Mouse (Mus musculus) layer of hippocampus, adult 2 months (tissue): ENCODE results near the gene Irf1. TPM values are rescaled to one million over a fixed set of nuclear protein-coding genes. Genes with fewer than 3 reads are reported as not detected.

Experiments used
- DNase-seq, 2 experiments: peaks; one replicate each; pipeline ENCODE4 v3.0.0; 2022; ENCODE audit warnings: low spot score in 2 of 2
- H3K27ac ChIP-seq: fragments of 200-600 bp; 2 replicates; pipeline ENCODE4 v1.8.1; 2022
- H3K4me3 ChIP-seq: fragments of 200-600 bp; 2 replicates; pipeline ENCODE4 v1.8.1; 2022; ENCODE audit warnings: mild to moderate bottlenecking
- CTCF ChIP-seq: fragments of 200-600 bp; conservative IDR thresholded peaks from 2 replicates; pipeline ENCODE4 v1.8.1; 2022; ENCODE audit warnings: antibody characterized with exemption, mild to moderate bottlenecking, moderate library complexity
- total RNA-seq, 2 experiments: library from RNA; stranded (reverse); gene quantifications; 2 replicates each; pipeline ENCODE4 v1.2.3; 2021

Irf1 gene
- total RNA-seq, 2 experiments from 2014 or later: 9.0 to 12.4 TPM

GRCm38 (mm10) chr11:53795813-53796212 lies 26.0 kb downstream of the Irf1 start:
- Histone ChIP-seq H3K27ac (no peak overlapping the region), H3K4me3 (no peak overlapping the region)
- no peak for TF ChIP-seq CTCF
- DNase-seq: no peak

DNA sequence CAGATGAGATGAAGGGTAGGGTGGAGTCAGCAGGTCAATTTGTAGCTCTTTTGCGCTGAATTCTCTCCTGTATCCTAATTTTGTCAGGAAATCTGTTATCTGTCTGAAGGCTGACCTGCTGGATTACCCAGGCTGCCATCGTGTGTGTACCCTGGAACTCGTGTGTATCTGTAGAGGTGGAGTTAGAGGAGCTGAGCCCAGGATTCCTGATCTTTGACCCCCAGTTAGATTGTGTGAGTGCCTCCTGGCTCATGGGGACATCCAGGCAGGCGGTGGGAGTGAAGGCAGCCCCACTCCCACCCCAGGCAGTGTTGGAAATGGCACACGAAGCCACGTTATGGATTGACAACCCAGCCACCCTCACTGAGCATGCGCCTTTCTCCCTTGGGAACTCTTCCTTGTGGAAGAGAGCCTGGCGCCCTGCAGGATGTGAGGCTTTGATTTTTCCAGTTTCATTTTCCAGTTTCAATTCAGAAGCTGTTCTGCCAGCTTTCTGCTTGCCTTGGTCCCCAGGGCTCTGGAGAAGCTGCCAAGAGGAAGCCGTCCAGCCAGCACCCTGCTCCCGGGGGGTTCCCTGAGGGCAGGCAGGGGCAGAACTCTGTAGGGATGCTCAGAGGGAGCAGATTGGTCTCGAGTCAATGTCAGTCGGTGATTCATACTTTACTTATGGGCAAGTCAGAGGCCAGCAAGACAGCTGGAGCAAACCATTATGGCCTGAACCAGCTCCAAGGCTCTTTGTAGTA lies 26.8 kb downstream of the Irf1 start:
- DNase-seq: peak; percentile 14 to 29

DNA sequence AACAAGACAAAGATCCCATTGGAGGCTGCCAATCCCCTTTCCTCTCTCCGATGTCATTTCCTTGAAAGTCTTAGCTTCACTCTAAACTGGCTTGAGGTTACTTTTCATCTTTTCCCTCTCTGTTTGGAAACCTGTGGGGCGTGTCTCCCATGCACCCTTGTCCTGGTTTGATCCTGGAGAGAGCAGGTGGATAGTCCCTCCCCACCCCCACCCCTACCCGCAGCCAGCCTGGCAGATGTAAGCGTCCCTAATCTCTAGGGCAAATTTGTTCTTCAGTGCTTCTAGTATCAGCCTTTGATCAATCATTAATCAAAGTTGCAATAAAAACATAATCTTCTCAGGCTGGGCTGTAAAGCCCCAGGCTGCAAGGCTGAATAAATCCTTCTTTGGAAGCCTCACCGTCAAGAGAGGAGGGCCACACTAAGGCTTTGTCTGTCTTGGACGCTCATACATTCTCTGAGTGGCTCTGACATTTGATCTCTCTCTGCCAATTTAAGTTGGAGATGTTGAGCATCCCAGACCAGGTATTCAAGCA lies 27.6 kb downstream of the Irf1 start:
- H3K27ac ChIP-seq: peak overlapping the region; percentile 85; the same call in 1 of the 2 replicates
- DNase-seq: no peak
- TF ChIP-seq CTCF: no peak
- H3K4me3 ChIP-seq: no peak overlapping the region

More for the DNA sequence above, 26.8 kb downstream of the Irf1 start:
- TF ChIP-seq CTCF: no peak
- Histone ChIP-seq H3K27ac (peak overlapping the region; percentile 85), H3K4me3 (no peak overlapping the region; the same call in 1 of the 2 replicates)

DNA sequence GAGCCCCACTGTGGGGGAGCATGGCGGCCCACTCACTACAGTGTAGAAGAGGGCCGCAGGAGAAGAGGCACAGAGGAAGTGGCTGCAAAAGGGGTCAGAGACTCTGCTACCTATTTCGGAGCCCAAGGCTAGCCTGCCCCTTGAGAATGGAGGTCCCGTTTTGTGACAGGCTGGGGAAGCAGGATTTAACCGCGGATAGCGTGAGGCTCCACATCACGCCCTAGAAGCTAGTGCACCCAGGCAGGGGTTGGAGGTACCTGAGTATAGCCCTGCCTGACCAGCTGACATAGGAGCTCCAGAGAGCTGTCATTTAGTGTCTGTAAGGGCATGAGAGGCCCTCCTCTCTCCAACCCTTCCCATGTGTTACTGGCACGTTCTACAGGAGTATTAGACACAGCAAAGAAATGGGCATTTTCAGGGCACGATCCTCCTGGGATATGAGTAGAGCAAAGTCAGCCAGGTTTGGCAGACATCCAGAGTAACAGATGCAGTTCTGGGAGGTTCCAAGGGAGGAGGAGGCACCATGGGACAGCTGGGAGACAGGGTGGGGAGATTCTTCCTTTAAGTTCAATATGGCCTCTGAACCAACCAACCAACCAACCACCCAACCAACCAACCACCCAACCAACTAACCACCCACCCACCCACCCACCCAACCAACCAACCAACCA lies 28.4 kb downstream of the Irf1 start:
- Histone ChIP-seq H3K27ac (peak overlapping the region; percentile 23; the same call in 1 of the 2 replicates), H3K4me3 (no peak overlapping the region)
- peak in 1 of 2 experiments; percentile 31 for DNase-seq
- TF ChIP-seq CTCF: no peak

- Histone ChIP-seq H3K27ac (no peak overlapping the region), H3K4me3 (no peak overlapping the region)
- no peak for TF ChIP-seq CTCF
- DNase-seq: no peak
These were observed 30.2 kb downstream of the Irf1 start for GRCm38 (mm10) chr11:53800036-53800435.

- H3K27ac ChIP-seq: no peak overlapping the region
- no peak for DNase-seq
- no peak for TF ChIP-seq CTCF
- no peak overlapping the region for H3K4me3 ChIP-seq
These were observed 31.2 kb downstream of the Irf1 start for GRCm38 (mm10) chr11:53800975-53801374.

GRCm38 (mm10) chr11:53803093-53803492 lies 33.3 kb downstream of the Irf1 start:
- Histone ChIP-seq H3K27ac (no peak overlapping the region), H3K4me3 (no peak overlapping the region)
- TF ChIP-seq CTCF: no peak
- no peak for DNase-seq

- TF ChIP-seq CTCF: no peak
- no peak overlapping the region for H3K4me3 ChIP-seq
- DNase-seq: no peak
- no peak overlapping the region for H3K27ac ChIP-seq
These were observed 33.7 kb downstream of the Irf1 start for GRCm38 (mm10) chr11:53803494-53803893.

GRCm38 (mm10) chr11:53804569-53805344 lies 34.9 kb downstream of the Irf1 start:
- no peak for DNase-seq
- TF ChIP-seq CTCF: no peak

DNA sequence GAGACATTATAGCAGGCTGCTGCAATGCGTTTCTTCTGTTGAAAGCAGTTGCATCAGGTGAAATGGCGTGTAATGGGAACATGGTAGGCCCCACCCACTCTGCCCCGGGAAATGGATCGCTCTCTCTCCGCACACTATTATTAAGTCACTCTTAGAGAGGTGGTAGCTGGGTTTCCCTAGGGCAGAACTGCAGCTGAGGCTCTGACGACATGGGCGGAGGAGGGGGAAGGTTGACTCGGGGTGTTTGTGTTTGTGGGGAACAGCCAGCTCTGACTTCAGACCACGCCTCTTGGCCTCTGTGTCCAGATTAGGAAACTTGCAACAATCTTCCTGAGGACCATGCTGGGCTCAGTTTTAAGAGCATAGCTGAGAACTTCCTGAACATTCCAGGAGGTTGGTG lies 36.0 kb downstream of the Irf1 start:
- Histone ChIP-seq H3K27ac (no peak overlapping the region), H3K4me3 (no peak overlapping the region)
- TF ChIP-seq CTCF: no peak
- no peak for DNase-seq

More at GRCm38 (mm10) chr11:53804569-53805344, 34.9 kb downstream of the Irf1 start:
- Histone ChIP-seq H3K27ac (no peak overlapping the region), H3K4me3 (no peak overlapping the region)

GRCm38 (mm10) chr11:53809354-53809753 lies 39.5 kb downstream of the Irf1 start:
- no peak for DNase-seq
- TF ChIP-seq CTCF: no peak
- no peak overlapping the region for H3K4me3 ChIP-seq

DNA sequence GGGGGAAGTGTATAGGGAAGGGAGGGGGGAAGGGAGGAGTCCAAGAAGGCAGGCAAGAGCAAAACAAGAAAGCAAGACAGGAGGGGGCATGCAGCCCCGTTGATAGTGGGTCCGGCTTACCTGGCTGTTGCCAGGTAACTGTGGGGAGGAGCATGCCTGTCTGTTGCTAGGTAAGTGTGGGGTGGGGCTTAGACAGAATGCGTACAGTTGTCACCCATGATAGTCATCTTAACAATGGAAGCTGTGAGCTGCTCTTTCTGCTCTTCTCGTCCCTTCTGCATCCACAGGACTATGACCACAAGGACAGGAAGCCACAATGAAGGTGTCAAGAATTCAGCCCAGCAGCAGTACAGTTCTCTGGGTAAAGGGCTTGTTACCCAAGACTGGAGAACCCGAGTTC lies 40.3 kb downstream of the Irf1 start:
- no peak overlapping the region for H3K27ac ChIP-seq
- DNase-seq: no peak
- no peak for TF ChIP-seq CTCF
- no peak overlapping the region for H3K4me3 ChIP-seq

More at GRCm38 (mm10) chr11:53809354-53809753, 39.5 kb downstream of the Irf1 start:
- no peak overlapping the region for H3K27ac ChIP-seq

DNA sequence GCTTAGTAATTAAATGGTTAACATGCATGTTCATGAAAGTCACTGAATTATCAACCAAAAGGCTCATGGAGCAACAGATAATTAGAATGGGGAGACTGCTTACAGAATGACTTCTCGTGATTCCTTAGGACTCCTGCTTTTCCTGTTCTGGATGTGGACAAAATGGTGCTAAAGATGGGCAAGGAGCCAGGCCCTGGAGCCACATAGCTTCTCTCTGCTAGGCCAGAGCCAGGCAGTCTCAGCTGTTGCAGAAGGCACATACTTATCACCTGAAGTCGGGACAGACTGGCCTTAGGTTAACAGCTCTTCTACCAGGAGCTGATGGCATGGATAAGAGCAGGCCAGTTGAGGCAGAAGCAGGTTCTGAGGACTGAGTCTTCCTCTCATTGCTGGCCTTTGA lies 40.9 kb downstream of the Irf1 start:
- no peak for TF ChIP-seq CTCF
- H3K4me3 ChIP-seq: no peak overlapping the region

More for the DNA sequence above, 40.9 kb downstream of the Irf1 start:
- H3K27ac ChIP-seq: no peak overlapping the region
- no peak for DNase-seq
